Mouse (Mus musculus): Measurements from ENCODE around the gene Car5a. TPM values are rescaled to one million over a fixed set of nuclear protein-coding genes. Genes with fewer than 3 reads are reported as not detected.

The Car5a gene
- total and polyA plus RNA-seq, 2 experiments from 2014 or later = 0.52 TPM; not detected in 1

- Histone ChIP-seq H3K9me3 (ENCODE audit: low read length) (no peaks in the 10 kb centered on the region), H3K27me3 (ENCODE audit: insufficient read depth, low read length) (no peaks in the 10 kb centered on the region), H3K27ac (ENCODE audit: low read depth, low read length) (no peak overlapping the region), H3K4me1 (ENCODE audit: insufficient read depth) (peaks cover 4% of the 10 kb centered on the region), H3K9ac (no peak overlapping the region), H3K4me2 (ENCODE audit: low read depth) (no peak overlapping the region), H3K4me3 (ENCODE audit: low read depth, low read length) (no peak overlapping the region), H3K36me3 (ENCODE audit: insufficient read depth) (no peaks in the 10 kb centered on the region)
- DNase-seq (no peak), ATAC-seq (no peak)
- WGBS = 84% methylated on average over 4 of the region's 4 CpGs
- no peak for TF ChIP-seq CTCF (IDR thresholded peaks at IDR 0.05; ENCODE audit: low read depth)
Measured at GRCm38 (mm10) chr8:121930047-121930446, 14.7 kb downstream of the Car5a start.

- Histone ChIP-seq H3K4me3 (ENCODE audit: low read depth, low read length) (no peak overlapping the region), H3K4me2 (ENCODE audit: low read depth) (no peak overlapping the region), H3K4me1 (ENCODE audit: insufficient read depth) (no peaks in the 10 kb centered on the region), H3K9me3 (ENCODE audit: low read length) (no peaks in the 10 kb centered on the region), H3K9ac (no peak overlapping the region), H3K36me3 (ENCODE audit: insufficient read depth) (no peaks in the 10 kb centered on the region), H3K27me3 (ENCODE audit: insufficient read depth, low read length) (no peaks in the 10 kb centered on the region), H3K27ac (ENCODE audit: low read depth, low read length) (no peak overlapping the region)
- peak; percentile 67 for TF ChIP-seq CTCF (IDR thresholded peaks at IDR 0.05; ENCODE audit: low read depth)
- 41% methylated on average over 8 of the region's 8 CpGs for WGBS
- ATAC-seq (peak; percentile 69), DNase-seq (peak; percentile 52)
Measured at GRCm38 (mm10) chr8:121927316-121927715, 17.4 kb downstream of the Car5a start.

GRCm38 (mm10) chr8:121926266-121926665, 18.4 kb downstream of the Car5a start:
- no peak for TF ChIP-seq CTCF (IDR thresholded peaks at IDR 0.05; ENCODE audit: low read depth)
- ATAC-seq (no peak), DNase-seq (no peak)
- Histone ChIP-seq H3K27me3 (ENCODE audit: insufficient read depth, low read length) (no peaks in the 10 kb centered on the region), H3K36me3 (ENCODE audit: insufficient read depth) (no peaks in the 10 kb centered on the region), H3K9ac (no peak overlapping the region), H3K9me3 (ENCODE audit: low read length) (no peaks in the 10 kb centered on the region), H3K4me2 (ENCODE audit: low read depth) (no peak overlapping the region), H3K27ac (ENCODE audit: low read depth, low read length) (no peak overlapping the region), H3K4me3 (ENCODE audit: low read depth, low read length) (no peak overlapping the region), H3K4me1 (ENCODE audit: insufficient read depth) (no peaks in the 10 kb centered on the region)
- WGBS = 67% methylated on average over 8 of the region's 8 CpGs

GRCm38 (mm10) chr8:121925624-121926023, 19.1 kb downstream of the Car5a start:
- Histone ChIP-seq H3K36me3 (ENCODE audit: insufficient read depth) (no peaks in the 10 kb centered on the region), H3K4me2 (ENCODE audit: low read depth) (no peak overlapping the region), H3K9me3 (ENCODE audit: low read length) (no peaks in the 10 kb centered on the region), H3K27ac (ENCODE audit: low read depth, low read length) (no peak overlapping the region), H3K27me3 (ENCODE audit: insufficient read depth, low read length) (no peaks in the 10 kb centered on the region), H3K9ac (no peak overlapping the region), H3K4me1 (ENCODE audit: insufficient read depth) (no peaks in the 10 kb centered on the region), H3K4me3 (ENCODE audit: low read depth, low read length) (no peak overlapping the region)
- DNase-seq = peak; percentile 89
- ATAC-seq = peak; percentile 55; the same call in 1 of the 2 replicates
- WGBS = 25% methylated on average over 10 of the region's 10 CpGs
- peak; percentile 95 for TF ChIP-seq CTCF (IDR thresholded peaks at IDR 0.05; ENCODE audit: low read depth)

GRCm38 (mm10) chr8:121924681-121925080, 20.0 kb downstream of the Car5a start:
- 85% methylated on average over 5 of the region's 5 CpGs for WGBS
- Histone ChIP-seq H3K4me3 (ENCODE audit: low read depth, low read length) (no peak overlapping the region), H3K4me1 (ENCODE audit: insufficient read depth) (no peaks in the 10 kb centered on the region), H3K36me3 (ENCODE audit: insufficient read depth) (no peaks in the 10 kb centered on the region), H3K27ac (ENCODE audit: low read depth, low read length) (no peak overlapping the region), H3K4me2 (ENCODE audit: low read depth) (no peak overlapping the region), H3K27me3 (ENCODE audit: insufficient read depth, low read length) (no peaks in the 10 kb centered on the region), H3K9me3 (ENCODE audit: low read length) (no peaks in the 10 kb centered on the region), H3K9ac (no peak overlapping the region)
- no peak for ATAC-seq
- no peak for TF ChIP-seq CTCF (IDR thresholded peaks at IDR 0.05; ENCODE audit: low read depth)
- DNase-seq = no peak

- no peak for TF ChIP-seq CTCF (IDR thresholded peaks at IDR 0.05; ENCODE audit: low read depth)
- peak overlapping the region; percentile 54; the same call in 1 of the 2 replicates for H3K27ac ChIP-seq (ENCODE audit: low read depth, low read length)
- no peaks in the 10 kb centered on the region for H3K4me1 ChIP-seq (ENCODE audit: insufficient read depth)
- H3K9me3 ChIP-seq (ENCODE audit: low read length) = no peaks in the 10 kb centered on the region
- no peak overlapping the region for H3K4me3 ChIP-seq (ENCODE audit: low read depth, low read length)
- WGBS = 75% methylated on average over 8 of the region's 8 CpGs
- no peak overlapping the region for H3K9ac ChIP-seq
- no peaks in the 10 kb centered on the region for H3K36me3 ChIP-seq (ENCODE audit: insufficient read depth)
- H3K27me3 ChIP-seq (ENCODE audit: insufficient read depth, low read length) = no peaks in the 10 kb centered on the region
- ATAC-seq (no peak), DNase-seq (no peak)
- H3K4me2 ChIP-seq (ENCODE audit: low read depth) = no peak overlapping the region
Measured at GRCm38 (mm10) chr8:121922101-121922500, 22.6 kb downstream of the Car5a start.

GRCm38 (mm10) chr8:121921582-121921981, 23.1 kb downstream of the Car5a start:
- Histone ChIP-seq H3K4me1 (ENCODE audit: insufficient read depth) (no peaks in the 10 kb centered on the region), H3K27ac (ENCODE audit: low read depth, low read length) (peak overlapping the region; percentile 54; the same call in 1 of the 2 replicates), H3K36me3 (ENCODE audit: insufficient read depth) (no peaks in the 10 kb centered on the region), H3K27me3 (ENCODE audit: insufficient read depth, low read length) (no peaks in the 10 kb centered on the region), H3K4me3 (ENCODE audit: low read depth, low read length) (no peak overlapping the region), H3K4me2 (ENCODE audit: low read depth) (no peak overlapping the region), H3K9me3 (ENCODE audit: low read length) (no peaks in the 10 kb centered on the region), H3K9ac (no peak overlapping the region)
- ATAC-seq (no peak), DNase-seq (no peak)
- 82% methylated on average over 8 of the region's 8 CpGs for WGBS
- no peak for TF ChIP-seq CTCF (IDR thresholded peaks at IDR 0.05; ENCODE audit: low read depth)
